Mouse (Mus musculus): ENCODE measurements at regions not wholly inside any gene's neighbourhood (a gene's known extent, or its start where the extent isn't known, plus 50 kb on each side); places are given as distances from the start of the nearest gene placed in this dataset.

DNA sequence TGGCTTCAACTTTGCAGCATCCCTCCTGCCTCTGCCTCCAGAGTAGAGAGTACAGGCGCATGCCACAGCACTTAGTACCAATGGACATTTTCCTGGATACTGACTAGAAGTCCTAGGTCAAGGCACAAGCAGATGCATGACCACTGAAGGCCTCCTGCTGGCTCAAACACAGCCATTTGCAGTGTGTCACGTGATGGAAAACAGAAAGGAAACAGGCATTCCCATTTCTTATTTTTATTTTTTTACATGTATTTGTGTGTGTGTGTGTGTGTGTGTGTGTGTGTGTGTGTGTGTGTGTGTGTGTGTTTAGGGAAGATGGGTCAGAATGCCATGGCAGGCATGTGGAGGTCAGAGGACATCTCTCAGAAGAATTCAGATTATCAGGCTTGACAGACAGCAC lies 65.6 kb downstream of the Thap12 start:
- Histone ChIP-seq H3K9ac (no peak overlapping the region), H3K4me3 (replicated peaks) (no peak overlapping the region), H3K27me3 (peaks cover 65% of the 10 kb centered on the region), H3K4me1 (peaks cover 47% of the 10 kb centered on the region), H3K9me3 (replicated peaks) (no peaks in the 10 kb centered on the region), H3K4me2 (no peak overlapping the region), H3K36me3 (no peaks in the 10 kb centered on the region), H3K27ac (no peak overlapping the region)
- 85% methylated on average over 2 of the region's 2 CpGs for WGBS
- no peak for ATAC-seq (replicated peaks; ENCODE audit: low FRiP score)

GRCm38 (mm10) chr7:98769111-98769734 lies 65.7 kb upstream of the Wnt11 start:
- Histone ChIP-seq H3K36me3 (no peaks in the 10 kb centered on the region), H3K4me1 (peaks cover 42% of the 10 kb centered on the region), H3K27me3 (peaks cover 70% of the 10 kb centered on the region), H3K4me2 (no peak overlapping the region), H3K9ac (no peak overlapping the region), H3K27ac (no peak overlapping the region), H3K9me3 (replicated peaks) (no peaks in the 10 kb centered on the region), H3K4me3 (replicated peaks) (no peak overlapping the region)
- ATAC-seq (replicated peaks; ENCODE audit: low FRiP score) = no peak
- 57% methylated on average over 1 of the region's 1 CpGs for WGBS

DNA sequence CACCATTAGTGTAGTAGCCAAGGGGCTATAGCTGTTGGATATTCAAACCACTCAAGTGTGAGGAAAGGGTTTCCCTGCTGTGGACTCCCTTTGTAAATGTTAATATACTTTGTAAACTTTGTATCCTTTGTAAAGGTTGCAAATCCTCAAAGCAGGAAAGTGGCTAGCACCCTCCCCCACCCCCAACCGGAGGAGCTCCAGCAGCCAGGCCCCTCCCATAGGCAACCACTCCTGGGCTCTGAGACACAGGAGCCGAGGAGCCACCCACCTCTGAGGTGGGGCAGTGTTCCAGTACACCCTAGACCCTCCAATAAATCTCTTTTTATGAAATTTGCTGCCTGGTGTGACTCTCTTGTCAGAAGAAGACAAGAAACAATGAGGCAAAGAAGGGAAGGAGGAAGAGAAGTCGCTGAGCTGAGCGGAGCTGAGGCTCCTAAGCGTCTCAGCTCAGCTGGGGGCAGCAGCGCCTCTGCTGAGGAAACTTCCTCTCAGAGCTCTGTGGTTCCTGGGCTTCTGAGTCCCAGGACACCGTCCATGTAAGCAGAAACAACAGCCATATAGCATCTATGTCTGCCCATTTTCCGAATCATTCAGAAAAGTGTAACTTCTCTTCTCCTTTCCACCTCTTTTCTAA lies 64.5 kb upstream of the Wnt11 start:
- no peak overlapping the region for H3K9ac ChIP-seq
- peak overlapping the region; percentile 46 for H3K27ac ChIP-seq
- H3K4me2 ChIP-seq = peak overlapping the region; percentile 40
- peak; percentile 59 for ATAC-seq (replicated peaks; ENCODE audit: low FRiP score)
- H3K27me3 ChIP-seq = peaks cover 67% of the 10 kb centered on the region
- peaks cover 37% of the 10 kb centered on the region for H3K4me1 ChIP-seq
- WGBS = 8% methylated on average over 8 of the region's 8 CpGs
- no peaks in the 10 kb centered on the region for H3K9me3 ChIP-seq (replicated peaks)
- no peak overlapping the region for H3K4me3 ChIP-seq (replicated peaks)
- no peaks in the 10 kb centered on the region for H3K36me3 ChIP-seq

- WGBS = 50% methylated on average over 7 of the region's 7 CpGs
- Histone ChIP-seq H3K4me3 (replicated peaks) (no peak overlapping the region), H3K4me2 (no peak overlapping the region), H3K27ac (peak overlapping the region; percentile 46; the same call in 1 of the 2 replicates), H3K9me3 (replicated peaks) (no peaks in the 10 kb centered on the region), H3K36me3 (no peaks in the 10 kb centered on the region), H3K9ac (no peak overlapping the region), H3K27me3 (peaks cover 61% of the 10 kb centered on the region), H3K4me1 (peaks cover 38% of the 10 kb centered on the region)
- ATAC-seq (replicated peaks; ENCODE audit: low FRiP score) = no peak
Observed at GRCm38 (mm10) chr7:98771134-98771775, 63.7 kb upstream of the Wnt11 start.

- no peak overlapping the region for H3K9ac ChIP-seq
- peaks cover 30% of the 10 kb centered on the region for H3K27me3 ChIP-seq
- peaks cover 52% of the 10 kb centered on the region for H3K4me1 ChIP-seq
- H3K4me3 ChIP-seq (replicated peaks) = no peak overlapping the region
- 66% methylated on average over 4 of the region's 4 CpGs for WGBS
- no peaks in the 10 kb centered on the region for H3K36me3 ChIP-seq
- no peak for ATAC-seq (replicated peaks; ENCODE audit: low FRiP score)
- no peaks in the 10 kb centered on the region for H3K9me3 ChIP-seq (replicated peaks)
- no peak overlapping the region for H3K4me2 ChIP-seq
- no peak overlapping the region for H3K27ac ChIP-seq
Observed at GRCm38 (mm10) chr7:98774597-98774996, 60.3 kb upstream of the Wnt11 start.

- Histone ChIP-seq H3K9me3 (replicated peaks) (no peaks in the 10 kb centered on the region), H3K4me1 (peaks cover 48% of the 10 kb centered on the region), H3K27me3 (peaks cover 30% of the 10 kb centered on the region), H3K36me3 (no peaks in the 10 kb centered on the region), H3K27ac (no peak overlapping the region), H3K4me2 (no peak overlapping the region), H3K4me3 (replicated peaks) (no peak overlapping the region), H3K9ac (no peak overlapping the region)
- 83% methylated on average over 8 of the region's 8 CpGs for WGBS
- no peak for ATAC-seq (replicated peaks; ENCODE audit: low FRiP score)
Observed at GRCm38 (mm10) chr7:98775031-98775430, 59.9 kb upstream of the Wnt11 start.

DNA sequence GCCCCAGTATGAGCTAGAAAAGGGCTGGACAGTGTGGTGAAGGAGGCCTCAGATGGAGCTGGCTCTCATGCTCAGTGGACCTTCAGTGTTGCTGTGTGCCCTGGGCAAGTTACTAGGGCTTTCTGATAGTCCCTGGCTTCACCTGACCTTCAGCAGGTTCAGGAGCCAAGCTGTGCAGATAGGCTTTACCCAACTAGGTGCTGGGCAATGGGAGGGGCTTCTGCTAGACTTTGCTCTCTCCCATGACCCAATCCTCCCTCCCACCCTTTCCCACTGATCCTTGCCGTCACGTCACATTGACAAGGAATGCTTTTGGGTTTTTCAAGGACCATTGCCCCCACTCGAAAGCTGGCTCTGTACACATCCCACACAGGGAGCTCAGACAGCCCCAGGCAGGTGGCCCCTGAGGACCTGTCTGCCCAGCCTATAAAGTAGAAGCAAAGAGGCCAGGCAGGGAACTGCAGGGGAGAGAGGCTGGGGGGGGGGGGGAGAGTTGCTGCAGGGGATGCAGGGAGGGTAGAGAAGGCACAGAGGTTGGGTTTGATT lies 57.5 kb upstream of the Wnt11 start:
- no peak overlapping the region for H3K4me2 ChIP-seq
- no peaks in the 10 kb centered on the region for H3K36me3 ChIP-seq
- H3K27me3 ChIP-seq = peaks cover 32% of the 10 kb centered on the region
- peak; percentile 80 for ATAC-seq (replicated peaks; ENCODE audit: low FRiP score)
- 32% methylated on average over 3 of the region's 3 CpGs for WGBS
- no peak overlapping the region for H3K4me3 ChIP-seq (replicated peaks)
- H3K9me3 ChIP-seq (replicated peaks) = no peaks in the 10 kb centered on the region
- peak overlapping the region; percentile 54 for H3K27ac ChIP-seq
- peaks cover 33% of the 10 kb centered on the region for H3K4me1 ChIP-seq
- H3K9ac ChIP-seq = no peak overlapping the region

- 13% methylated on average over 5 of the region's 5 CpGs for WGBS
- H3K4me2 ChIP-seq = no peak overlapping the region
- 0 out of 2 replicates have a peak overlapping the region, but pooled peaks have one; percentile 54 for H3K27ac ChIP-seq
- no peaks in the 10 kb centered on the region for H3K9me3 ChIP-seq (replicated peaks)
- H3K27me3 ChIP-seq = peaks cover 18% of the 10 kb centered on the region; the same call in 1 of the 2 replicates
- H3K9ac ChIP-seq = no peak overlapping the region
- ATAC-seq (replicated peaks; ENCODE audit: low FRiP score) = 0 out of 2 replicates have a peak, but pooled peaks have one; percentile 41
- H3K4me3 ChIP-seq (replicated peaks) = no peak overlapping the region
- H3K4me1 ChIP-seq = peaks cover 44% of the 10 kb centered on the region
- H3K36me3 ChIP-seq = no peaks in the 10 kb centered on the region
Observed at GRCm38 (mm10) chr7:98778929-98779328, 56.0 kb upstream of the Wnt11 start.

GRCm38 (mm10) chr7:98783521-98783920 lies 51.4 kb upstream of the Wnt11 start:
- WGBS = 65% methylated on average over 5 of the region's 5 CpGs
- peak overlapping the region; percentile 92 for H3K27ac ChIP-seq
- H3K9ac ChIP-seq = no peak overlapping the region
- no peak overlapping the region for H3K4me3 ChIP-seq (replicated peaks)
- peaks cover 46% of the 10 kb centered on the region for H3K4me1 ChIP-seq
- no peak for ATAC-seq (replicated peaks; ENCODE audit: low FRiP score)
- no peak overlapping the region for H3K4me2 ChIP-seq
- no peaks in the 10 kb centered on the region for H3K9me3 ChIP-seq (replicated peaks)
- no peaks in the 10 kb centered on the region for H3K36me3 ChIP-seq
- peaks cover 17% of the 10 kb centered on the region for H3K27me3 ChIP-seq

- 21% methylated on average over 7 of the region's 7 CpGs for WGBS
- Histone ChIP-seq H3K27ac (peak overlapping the region; percentile 92), H3K4me3 (replicated peaks) (0 out of 2 replicates have a peak overlapping the region, but pooled peaks have one; percentile 10), H3K4me2 (peak overlapping the region; percentile 27), H3K9ac (no peak overlapping the region), H3K27me3 (peaks cover 17% of the 10 kb centered on the region), H3K9me3 (replicated peaks) (no peaks in the 10 kb centered on the region), H3K4me1 (peaks cover 46% of the 10 kb centered on the region), H3K36me3 (no peaks in the 10 kb centered on the region)
- ATAC-seq (replicated peaks; ENCODE audit: low FRiP score) = peak; percentile 74
Observed at GRCm38 (mm10) chr7:98783954-98784353, 51.0 kb upstream of the Wnt11 start.

GRCm38 (mm10) chr7:98784369-98784931 lies 50.5 kb upstream of the Wnt11 start:
- peaks cover 49% of the 10 kb centered on the region for H3K4me1 ChIP-seq
- peaks cover 17% of the 10 kb centered on the region for H3K27me3 ChIP-seq
- WGBS = 26% methylated on average over 15 of the region's 15 CpGs
- peak overlapping the region; percentile 92 for H3K27ac ChIP-seq
- H3K9me3 ChIP-seq (replicated peaks) = no peaks in the 10 kb centered on the region
- peak overlapping the region; percentile 10; the same call in 1 of the 2 replicates for H3K4me3 ChIP-seq (replicated peaks)
- peak; percentile 55; the same call in 1 of the 2 replicates for ATAC-seq (replicated peaks; ENCODE audit: low FRiP score)
- H3K36me3 ChIP-seq = no peaks in the 10 kb centered on the region
- H3K4me2 ChIP-seq = peak overlapping the region; percentile 27
- H3K9ac ChIP-seq = no peak overlapping the region
